ENCODE assay signal across 11 mouse cellular contexts in the genomic region with DNA sequence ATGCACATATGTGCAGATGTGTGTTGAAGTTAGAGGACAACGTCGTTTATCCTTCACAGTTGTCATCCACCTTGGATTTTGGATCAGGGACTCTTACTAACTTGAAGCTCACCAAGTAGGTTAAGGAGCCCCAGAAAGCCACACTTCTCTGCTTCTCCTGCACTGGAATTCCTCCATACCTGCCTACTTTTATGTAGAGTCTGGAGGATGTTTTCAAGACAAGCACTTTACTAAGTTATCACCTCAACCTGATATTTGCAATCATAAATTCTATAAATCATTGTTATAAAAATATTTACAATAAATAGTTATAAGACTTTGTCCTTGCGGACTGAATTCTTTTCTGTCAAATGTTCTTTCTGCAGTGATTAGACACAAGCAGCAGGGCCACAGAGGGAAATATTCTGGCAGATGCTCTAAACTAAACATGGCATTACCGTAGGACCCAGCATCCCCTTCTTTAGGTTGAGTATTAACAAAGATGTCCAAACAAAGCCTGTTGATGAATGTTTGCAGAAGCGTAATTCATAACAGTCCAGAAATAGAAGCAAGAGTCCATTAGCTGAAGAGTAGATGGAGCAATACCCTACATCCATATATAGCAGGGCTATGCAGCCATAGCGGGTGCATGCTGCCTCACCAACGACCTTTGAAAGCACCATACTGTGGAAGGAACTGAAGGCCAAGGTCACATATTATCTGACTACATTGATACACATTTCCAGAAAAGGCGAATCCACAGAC.
"Had no signal": no experiment of that assay in that cellular context is flagged by ENCODE, and none has a peak within 500 bp of the region (broad histone marks: within the 10 kb centered on the region; RNA-seq: fewer than 3 reads in every experiment).

No protein-coding gene starts in this region.

- H3K9ac ChIP-seq: hindbrain, embryonic 14.5 days; kidney, embryonic 15.5 days; limb, embryonic 15.5 days; liver, embryonic 12.5 days; midbrain, embryonic 12.5 days had no signal

- H3K4me1 ChIP-seq: kidney, embryonic 15.5 days; limb, embryonic 15.5 days; liver, embryonic 12.5 days; megakaryocyte, embryonic 14.5 days; midbrain, embryonic 12.5 days had no signal

- H3K36me3 ChIP-seq: kidney, embryonic 15.5 days; limb, embryonic 15.5 days; liver, embryonic 12.5 days; midbrain, embryonic 12.5 days had no signal

- ATAC-seq: liver, embryonic 12.5 days had no signal

- H3K27me3 ChIP-seq: kidney, embryonic 15.5 days; limb, embryonic 15.5 days; liver, embryonic 12.5 days; megakaryocyte, embryonic 14.5 days; midbrain, embryonic 12.5 days had no signal

- H3K27ac ChIP-seq: hindbrain, embryonic 14.5 days; kidney, embryonic 15.5 days; limb, embryonic 15.5 days; liver, embryonic 12.5 days; midbrain, embryonic 12.5 days had no signal

- H3K4me2 ChIP-seq: hindbrain, embryonic 14.5 days; kidney, embryonic 15.5 days; limb, embryonic 15.5 days; liver, embryonic 12.5 days; midbrain, embryonic 12.5 days had no signal

- H3K9me3 ChIP-seq: kidney, embryonic 15.5 days; limb, embryonic 15.5 days; liver, embryonic 12.5 days; midbrain, embryonic 12.5 days had no signal

- DNase-seq: kidney, adult 18-20 months; kidney, postnatal 14 days; lung, postnatal 14 days; right cerebral cortex, postnatal 14 days; thymus, postnatal 4 days had no signal

- H3K4me3 ChIP-seq: kidney, embryonic 15.5 days; limb, embryonic 15.5 days; liver, embryonic 12.5 days; megakaryocyte, embryonic 14.5 days; midbrain, embryonic 12.5 days had no signal
